Mouse (Mus musculus): ENCODE measurements around the gene Urad.

The Urad gene

GRCm38 (mm10) chr5:147325931-147326330 lies 3.7 kb upstream of the Urad start:
- intact Hi-C loops (cut with DNase I) = no loop called here

DNA sequence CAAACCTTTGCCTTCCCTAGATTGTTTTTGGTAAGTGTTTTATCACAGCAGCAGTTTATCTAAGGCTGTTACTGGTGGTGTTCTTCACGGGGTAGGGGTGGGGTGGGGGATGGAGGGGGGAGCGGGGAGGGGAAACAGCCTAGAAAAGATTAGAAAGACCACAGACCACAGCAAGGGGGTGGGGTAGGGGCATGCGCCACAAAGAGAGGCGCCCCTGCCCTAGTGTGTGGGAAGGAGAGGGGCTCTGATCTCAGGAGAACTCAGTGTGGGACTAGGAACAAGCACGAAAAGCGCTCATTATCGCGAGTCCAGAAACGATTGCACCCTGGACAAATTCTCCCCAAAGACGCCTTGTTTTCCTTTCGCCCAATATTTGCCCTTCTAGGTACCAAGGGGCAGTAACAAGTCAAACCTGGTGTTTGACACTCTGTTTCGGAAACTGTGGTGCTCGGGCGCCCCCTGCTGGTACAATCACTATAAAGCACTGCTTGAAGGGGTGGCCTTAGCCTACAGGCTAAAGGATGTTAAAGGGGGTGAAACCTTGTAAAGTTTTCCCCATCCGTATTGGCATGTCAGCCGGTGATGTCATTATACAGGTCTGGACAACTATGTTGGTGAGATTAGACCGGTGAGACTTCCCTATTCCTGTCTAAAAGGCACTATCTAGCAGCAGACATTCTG lies 1.1 kb upstream of the Urad start:
- intact Hi-C loops (cut with DNase I) = loop anchor here (5.0 kb wide), 1 partner anchor 646 kb away; no protein-coding TSS in a partner anchor

DNA sequence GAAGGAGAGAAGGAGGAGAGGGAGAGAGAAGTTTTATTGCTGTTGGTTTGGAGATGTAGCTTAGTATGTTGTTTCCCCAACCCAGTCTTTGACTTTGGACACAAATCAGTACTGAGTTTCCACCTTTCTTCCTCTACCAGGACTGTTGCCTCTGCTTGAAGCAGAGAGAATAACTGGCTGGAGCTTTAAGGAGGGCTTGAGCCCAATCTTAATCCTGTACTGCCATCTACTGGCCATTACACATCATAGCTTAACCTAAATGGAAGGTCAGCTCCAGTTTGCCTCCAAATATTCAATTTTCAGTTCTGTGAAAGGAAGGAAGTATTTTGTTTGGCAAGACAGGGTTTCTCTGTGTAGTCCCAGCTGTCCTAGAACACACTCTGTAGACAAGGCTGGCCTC lies 2.6 kb downstream of the Urad start:
- intact Hi-C loops (cut with DNase I) = loop anchor here (2.0 to 10.0 kb wide), 3 partner anchors 413 to 642 kb away; no protein-coding TSS in a partner anchor

DNA sequence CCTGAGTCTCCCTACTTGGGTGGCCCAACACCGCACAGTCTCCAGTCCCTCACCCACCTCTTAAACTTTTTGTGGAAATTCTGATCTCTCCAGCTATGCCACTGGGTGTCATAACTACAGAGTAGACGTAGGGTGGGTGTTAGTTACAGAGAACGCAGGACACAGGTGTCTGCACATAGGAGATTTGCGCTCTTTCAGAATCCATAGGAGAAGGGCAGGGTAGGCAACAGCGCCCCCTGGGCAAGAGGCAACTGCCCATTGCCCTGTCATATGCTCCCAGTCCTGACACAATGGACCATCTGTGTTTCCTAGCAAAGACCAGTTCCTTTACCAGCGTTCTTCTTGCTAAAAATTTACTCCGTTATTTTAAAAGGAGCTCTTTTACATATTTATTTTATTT lies 4.2 kb downstream of the Urad start:
- intact Hi-C loops (cut with DNase I) = loop anchor here (2.0 to 10.0 kb wide), 2 partner anchors 411 to 613 kb away; no protein-coding TSS in a partner anchor

GRCm38 (mm10) chr5:147317321-147317720 lies 4.9 kb downstream of the Urad start:
- intact Hi-C loops (cut with DNase I) = loop anchor here (10.0 kb wide), 1 partner anchor 613 kb away; no protein-coding TSS in a partner anchor

- intact Hi-C loops (cut with DNase I) = loop anchor here (10.0 kb wide), 1 partner anchor 611 kb away; no protein-coding TSS in a partner anchor
These were observed 6.7 kb downstream of the Urad start for GRCm38 (mm10) chr5:147315432-147316075.

GRCm38 (mm10) chr5:147314646-147315431 lies 7.4 kb downstream of the Urad start:
- intact Hi-C loops (cut with DNase I) = loop anchor here (10.0 kb wide), 1 partner anchor 610 kb away; no protein-coding TSS in a partner anchor

GRCm38 (mm10) chr5:147312830-147313685 lies 9.2 kb downstream of the Urad start:
- intact Hi-C loops (cut with DNase I) = loop anchor here (10.0 kb wide), 1 partner anchor 608 kb away; no protein-coding TSS in a partner anchor

- intact Hi-C loops (cut with DNase I) = loop anchor here (10.0 kb wide), 1 partner anchor 605 kb away; no protein-coding TSS in a partner anchor
These were observed 12.5 kb downstream of the Urad start for GRCm38 (mm10) chr5:147309786-147310185.

DNA sequence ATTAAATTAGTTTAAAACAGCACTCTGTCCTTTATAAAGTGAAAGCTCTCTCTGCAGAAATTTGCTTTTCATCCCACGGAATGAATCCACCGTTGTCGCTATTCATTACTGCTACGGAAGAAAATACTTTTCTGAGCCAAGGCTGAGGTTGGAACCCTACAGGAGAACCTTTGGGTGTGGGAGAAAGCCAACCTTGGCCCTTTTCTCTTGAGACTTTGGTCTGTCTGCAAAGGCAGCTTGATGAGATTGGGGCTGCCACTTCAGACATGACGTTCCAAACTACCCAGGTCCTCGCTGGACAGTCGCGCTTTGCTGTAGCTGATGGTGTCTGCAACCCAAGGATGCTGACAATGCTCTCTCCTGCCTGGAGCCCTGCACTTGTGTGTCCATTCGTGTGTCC lies 13.8 kb downstream of the Urad start:
- intact Hi-C loops (cut with DNase I) = no loop called here

GRCm38 (mm10) chr5:147307398-147307785 lies 14.8 kb downstream of the Urad start:
- intact Hi-C loops (cut with DNase I) = no loop called here

DNA sequence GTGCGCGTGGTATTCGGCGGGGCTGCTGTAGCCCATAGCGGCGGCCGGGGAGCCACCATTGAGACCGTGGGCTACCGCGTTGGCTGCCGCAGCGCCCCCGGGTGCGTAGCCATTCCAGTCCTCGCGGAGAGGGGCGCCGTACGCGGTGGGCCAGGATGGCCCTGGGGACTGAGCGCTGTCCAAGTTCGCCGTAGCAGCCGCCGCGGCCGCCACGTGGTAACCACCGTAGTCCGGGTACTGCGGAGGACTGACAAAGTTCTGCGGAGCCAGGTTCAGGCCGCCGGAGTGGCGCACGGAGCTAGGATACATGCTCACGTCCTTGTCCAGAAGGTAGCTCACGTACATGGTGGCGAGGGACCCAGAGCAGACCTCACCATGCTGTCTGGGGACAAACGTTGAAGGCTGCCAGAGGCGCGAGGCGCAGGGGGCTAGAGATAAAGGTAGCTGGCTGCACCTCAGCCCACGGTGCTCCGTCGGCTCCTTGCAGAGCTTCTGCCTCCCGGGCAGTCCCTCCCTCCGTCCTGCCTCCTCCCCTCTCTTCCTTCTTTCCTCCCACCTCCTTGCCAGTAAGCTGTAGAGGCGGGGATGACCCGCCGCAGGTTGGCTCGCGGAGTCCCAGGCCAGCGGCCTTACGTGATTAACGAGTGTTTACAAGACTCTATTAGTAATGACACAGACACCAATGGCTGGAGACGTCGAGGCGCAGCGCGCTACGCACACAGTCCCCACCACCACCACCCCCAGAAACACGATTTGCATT lies 15.4 kb downstream of the Urad start, which contains the start of gene Cdx2:
Gene Cdx2 (minus strand): TSS at position 633 of the 760 bp plus-strand sequence.
- intact Hi-C loops (cut with DNase I) = no loop called here

DNA sequence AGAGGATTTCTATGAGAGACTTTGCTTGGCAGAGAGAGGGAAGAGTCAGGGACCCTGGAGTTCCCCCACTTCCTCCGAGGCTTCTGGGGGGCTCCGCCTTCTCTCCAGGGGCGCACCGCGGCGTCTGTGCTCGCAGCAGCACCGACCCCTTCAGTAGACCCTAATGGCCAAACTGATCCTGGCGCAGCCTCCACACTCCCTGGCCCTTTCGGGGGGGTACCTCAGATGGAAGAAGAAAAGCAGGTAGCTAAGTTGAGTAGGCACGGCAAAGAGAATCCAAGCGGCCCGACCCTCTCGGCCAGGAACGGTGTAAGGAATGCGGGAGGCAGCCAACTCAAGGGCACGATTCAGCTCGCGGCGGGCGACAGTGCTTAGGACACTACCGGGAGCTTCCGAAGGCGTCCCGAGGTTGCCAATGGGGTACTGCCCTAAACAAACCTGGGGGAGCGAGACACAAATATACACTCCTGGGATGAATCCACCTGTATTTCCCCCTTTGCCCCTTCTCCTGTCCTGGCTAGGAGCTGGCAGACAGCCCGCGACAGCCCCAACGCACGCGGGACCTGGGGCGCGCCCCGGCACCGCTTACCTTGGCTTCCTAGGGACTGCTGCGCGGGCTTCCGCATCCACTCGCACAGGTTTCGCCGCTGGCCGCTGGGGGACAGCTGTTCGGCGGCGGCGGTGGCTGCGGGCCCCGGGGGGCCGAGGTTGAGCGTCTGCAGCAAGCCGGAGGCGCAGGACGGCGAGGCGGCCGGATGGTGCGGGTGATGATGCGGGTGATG lies 16.2 kb downstream of the Urad start:
- intact Hi-C loops (cut with DNase I) = no loop called here

DNA sequence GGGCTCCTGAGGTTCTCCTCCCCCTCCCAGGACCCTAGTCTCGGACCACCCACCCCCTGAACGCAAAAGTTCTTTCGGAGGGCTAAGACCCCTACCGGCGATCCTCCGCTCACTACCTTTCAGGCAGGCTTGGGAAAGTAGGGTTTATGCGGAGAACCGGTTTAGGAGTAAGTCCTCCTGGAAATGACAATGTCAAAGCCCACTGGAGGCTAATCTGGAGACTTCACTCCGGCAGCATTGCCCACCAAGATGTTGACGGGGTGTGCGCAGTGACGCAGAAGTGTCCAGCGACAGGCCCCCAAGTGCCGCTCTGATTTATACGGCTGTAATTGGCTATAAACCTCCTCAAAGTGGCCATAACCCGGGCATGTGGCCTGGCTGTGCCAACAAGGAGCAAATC lies 17.1 kb downstream of the Urad start:
- intact Hi-C loops (cut with DNase I) = no loop called here

DNA sequence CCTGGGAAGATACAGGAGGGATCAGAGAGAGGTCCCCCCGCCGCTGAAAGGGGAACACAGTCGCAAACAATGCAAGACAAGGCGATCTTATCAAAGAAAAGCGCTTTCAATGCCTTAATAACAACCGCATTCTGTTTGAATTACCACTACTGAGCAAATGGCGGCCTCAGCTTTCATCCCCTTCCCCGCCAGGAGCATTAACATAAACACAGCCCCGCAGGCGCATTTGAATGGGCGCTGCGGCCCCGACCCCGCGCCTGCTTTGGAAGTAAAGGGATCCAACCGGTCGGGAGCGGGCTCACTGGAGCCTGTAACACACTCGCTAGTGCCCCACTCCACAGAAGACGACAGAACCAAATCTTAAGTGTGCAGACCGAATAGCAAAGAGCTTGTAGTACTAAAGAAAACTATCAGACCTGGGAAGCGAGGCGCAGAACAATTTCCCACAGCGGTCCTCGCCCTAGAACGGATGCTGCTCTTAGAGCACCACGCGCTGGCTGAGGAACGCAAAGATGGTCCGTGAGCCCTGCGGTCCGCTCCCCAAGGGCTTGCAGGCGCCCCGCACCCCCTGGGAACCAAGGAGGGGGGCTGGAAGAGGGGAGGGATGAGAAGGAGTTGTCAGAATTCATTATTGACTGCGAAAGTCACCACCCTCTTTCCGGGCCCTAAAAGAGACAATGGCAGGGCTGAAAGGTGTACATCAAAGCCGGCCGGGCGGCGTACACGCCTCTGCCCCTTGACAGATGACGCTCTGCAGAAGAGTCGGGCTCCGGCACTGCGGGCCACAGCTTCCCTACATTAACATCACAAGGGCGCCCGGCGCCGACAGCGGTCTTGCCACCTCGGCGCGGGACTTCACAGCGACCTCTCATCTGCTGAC lies 17.7 kb downstream of the Urad start:
- intact Hi-C loops (cut with DNase I) = no loop called here

DNA sequence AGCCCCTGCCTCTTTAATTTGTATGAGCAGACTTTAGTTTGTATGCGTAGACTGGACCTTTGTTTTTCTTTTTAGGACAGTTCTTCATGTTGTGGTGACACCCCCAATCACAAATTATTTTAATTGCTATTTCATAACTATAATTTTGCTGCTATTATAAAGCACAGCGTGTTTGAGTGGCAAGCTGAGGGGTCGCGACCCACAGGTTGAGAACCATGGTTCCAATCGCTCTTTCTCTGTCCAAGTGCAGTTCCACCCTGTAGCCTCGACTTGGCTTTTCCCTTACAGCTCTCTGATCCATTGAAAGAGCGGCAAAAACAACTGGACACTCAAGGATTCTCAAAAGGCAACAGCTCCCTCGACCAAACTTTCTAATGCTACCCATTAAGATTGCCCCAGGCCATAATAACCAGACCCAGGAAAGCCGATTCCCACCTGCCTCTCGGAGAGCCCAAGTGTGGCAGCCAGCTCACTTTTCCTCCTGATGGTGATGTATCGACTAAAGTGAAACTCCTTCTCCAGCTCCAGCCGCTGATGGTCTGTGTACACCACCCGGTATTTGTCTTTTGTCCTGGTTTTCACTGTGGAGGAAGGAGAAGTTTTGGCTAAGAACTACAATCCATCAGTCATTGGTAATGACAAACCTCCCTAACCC lies 19.4 kb downstream of the Urad start:
- intact Hi-C loops (cut with DNase I) = no loop called here

DNA sequence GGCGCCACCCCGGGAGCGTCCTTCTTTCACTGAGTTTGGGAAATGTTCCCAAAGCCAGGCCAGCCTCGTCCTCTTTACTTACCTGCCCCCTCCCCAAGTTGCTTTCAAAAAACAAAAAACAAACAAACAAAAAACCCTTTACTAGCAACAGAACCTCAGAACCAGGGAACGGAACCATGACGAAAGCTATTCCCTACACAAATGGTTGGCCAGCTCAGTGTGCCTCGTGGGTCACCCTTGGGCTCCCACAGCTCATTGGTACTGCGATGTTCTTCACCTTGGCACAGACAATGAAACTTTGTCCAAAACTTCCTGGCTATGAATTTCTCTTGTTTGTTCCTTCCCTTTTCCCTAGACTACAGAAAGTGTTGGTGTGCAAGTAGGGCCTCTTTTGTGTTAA lies 20.1 kb downstream of the Urad start:
- intact Hi-C loops (cut with DNase I) = no loop called here

- intact Hi-C loops (cut with DNase I) = no loop called here
These were observed 20.5 kb downstream of the Urad start for GRCm38 (mm10) chr5:147301781-147302070.
